Mouse (Mus musculus): Measurements from ENCODE around the gene Taf11. TPM values are rescaled to one million over a fixed set of nuclear protein-coding genes. Genes with fewer than 3 reads are reported as not detected.

Taf11 gene
- polyA plus RNA-seq, 1 experiment from 2014 or later = 20.6 TPM

GRCm38 (mm10) chr17:27941698-27942097, 32.1 kb upstream of the Taf11 start:
- no peak overlapping the region for H3K27ac ChIP-seq (ENCODE audit: low read length)
- whole genome bisulfite sequencing (ENCODE audit: insufficient replicate concordance) = 69% methylated on average over 2 of the region's 2 CpGs

DNA sequence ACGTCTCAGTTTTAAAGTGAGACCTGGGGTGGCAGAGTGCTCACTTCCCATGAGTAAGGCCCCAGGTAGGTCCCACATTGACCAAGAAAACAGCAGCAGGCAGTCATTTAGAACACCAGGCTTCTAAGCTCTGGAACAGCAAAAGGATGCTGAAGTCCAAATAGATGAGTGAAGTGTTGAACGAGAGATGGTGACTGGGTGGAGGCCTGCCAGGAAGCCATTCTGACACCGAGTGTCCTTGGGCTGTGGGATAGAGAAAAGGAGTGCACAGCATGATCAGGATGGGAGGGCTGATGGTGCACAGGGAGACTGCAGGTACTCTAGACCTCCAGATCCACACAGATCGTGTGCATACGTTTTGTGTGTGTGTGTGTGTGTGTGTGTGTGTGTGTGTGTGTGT, 31.5 kb upstream of the Taf11 start:
- no peak overlapping the region for H3K4me2 ChIP-seq (ENCODE audit: low read depth, low read length)
- H3K9ac ChIP-seq (ENCODE audit: low read depth, low read length) = no peak overlapping the region
- no peak for ATAC-seq (ENCODE audit: low read depth)
- H3K9me3 ChIP-seq (replicated peaks; ENCODE audit: control insufficient read depth, low read length) = no peaks in the 10 kb centered on the region
- H3K4me1 ChIP-seq (ENCODE audit: control insufficient read depth, low read depth, low read length) = peaks cover 8% of the 10 kb centered on the region
- WGBS (ENCODE audit: insufficient replicate concordance) = 60% methylated on average over 5 of the region's 5 CpGs
- no peak overlapping the region for H3K4me3 ChIP-seq (ENCODE audit: low read depth, low read length)
- no peak overlapping the region for H3K27ac ChIP-seq (ENCODE audit: low read length)
- no peaks in the 10 kb centered on the region for H3K36me3 ChIP-seq (ENCODE audit: control insufficient read depth, insufficient read depth)
- H3K27me3 ChIP-seq (ENCODE audit: control insufficient read depth, insufficient read depth, low read depth, low read length) = no peaks in the 10 kb centered on the region

More at GRCm38 (mm10) chr17:27941698-27942097, 32.1 kb upstream of the Taf11 start:
- ATAC-seq (ENCODE audit: low read depth) = no peak
- H3K27me3 ChIP-seq (ENCODE audit: control insufficient read depth, insufficient read depth, low read depth, low read length) = no peaks in the 10 kb centered on the region
- H3K4me2 ChIP-seq (ENCODE audit: low read depth, low read length) = no peak overlapping the region
- no peak overlapping the region for H3K4me3 ChIP-seq (ENCODE audit: low read depth, low read length)
- no peaks in the 10 kb centered on the region for H3K9me3 ChIP-seq (replicated peaks; ENCODE audit: control insufficient read depth, low read length)
- no peak overlapping the region for H3K9ac ChIP-seq (ENCODE audit: low read depth, low read length)
- H3K4me1 ChIP-seq (ENCODE audit: control insufficient read depth, low read depth, low read length) = peaks cover 8% of the 10 kb centered on the region
- H3K36me3 ChIP-seq (ENCODE audit: control insufficient read depth, insufficient read depth) = no peaks in the 10 kb centered on the region

DNA sequence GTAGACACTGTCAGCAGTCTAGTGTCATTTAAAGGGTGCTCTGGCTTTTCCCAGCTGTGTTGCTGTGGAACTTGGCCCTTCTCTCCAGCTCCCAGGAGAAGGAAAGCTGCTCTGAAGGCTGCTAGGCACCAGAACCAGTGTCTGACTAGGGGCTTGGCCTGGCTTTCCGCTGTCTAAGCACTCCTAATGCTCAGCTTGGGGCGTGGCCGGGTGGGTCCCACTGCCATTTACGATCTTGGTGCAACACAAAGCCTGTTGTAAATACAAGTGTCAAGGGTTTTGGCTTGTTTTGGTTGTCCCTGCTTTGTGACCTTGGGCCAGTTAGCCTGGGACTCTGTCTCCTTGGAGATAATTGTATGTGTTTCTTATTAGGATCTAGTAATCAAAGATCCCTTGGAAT, 30.7 kb upstream of the Taf11 start:
- peaks cover 3% of the 10 kb centered on the region for H3K4me1 ChIP-seq (ENCODE audit: control insufficient read depth, low read depth, low read length)
- no peak overlapping the region for H3K27ac ChIP-seq (ENCODE audit: low read length)
- H3K4me3 ChIP-seq (ENCODE audit: low read depth, low read length) = no peak overlapping the region
- H3K27me3 ChIP-seq (ENCODE audit: control insufficient read depth, insufficient read depth, low read depth, low read length) = no peaks in the 10 kb centered on the region
- 45% methylated on average over 4 of the region's 4 CpGs for WGBS (ENCODE audit: insufficient replicate concordance)
- no peak overlapping the region for H3K4me2 ChIP-seq (ENCODE audit: low read depth, low read length)
- no peaks in the 10 kb centered on the region for H3K9me3 ChIP-seq (replicated peaks; ENCODE audit: control insufficient read depth, low read length)
- H3K9ac ChIP-seq (ENCODE audit: low read depth, low read length) = no peak overlapping the region
- H3K36me3 ChIP-seq (ENCODE audit: control insufficient read depth, insufficient read depth) = no peaks in the 10 kb centered on the region
- ATAC-seq (ENCODE audit: low read depth) = no peak

DNA sequence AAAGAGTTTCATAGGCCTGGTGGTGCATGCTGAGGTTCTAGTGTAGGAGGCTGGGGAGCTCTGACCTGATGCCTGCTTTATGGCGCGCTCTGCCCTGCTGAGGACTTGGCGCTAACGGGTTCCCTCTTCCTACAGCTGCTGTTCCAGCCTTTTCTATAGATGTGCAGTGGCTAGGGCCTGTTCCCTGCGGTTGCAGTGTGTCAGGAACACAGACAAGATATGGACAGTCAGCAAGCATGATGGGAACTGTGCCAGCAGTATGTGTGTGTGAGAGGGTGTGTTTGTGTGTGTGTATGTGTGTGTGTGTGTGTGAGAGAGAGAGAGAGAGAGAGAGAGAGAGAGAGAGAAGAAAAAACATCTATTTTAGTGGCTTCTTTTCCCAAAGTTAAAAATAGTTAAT, 29.4 kb upstream of the Taf11 start:
- H3K4me1 ChIP-seq (ENCODE audit: control insufficient read depth, low read depth, low read length) = peaks cover 3% of the 10 kb centered on the region
- H3K4me2 ChIP-seq (ENCODE audit: low read depth, low read length) = no peak overlapping the region
- no peaks in the 10 kb centered on the region for H3K9me3 ChIP-seq (replicated peaks; ENCODE audit: control insufficient read depth, low read length)
- no peak overlapping the region for H3K9ac ChIP-seq (ENCODE audit: low read depth, low read length)
- ATAC-seq (ENCODE audit: low read depth) = no peak
- no peaks in the 10 kb centered on the region for H3K27me3 ChIP-seq (ENCODE audit: control insufficient read depth, insufficient read depth, low read depth, low read length)
- no peak overlapping the region for H3K27ac ChIP-seq (ENCODE audit: low read length)
- H3K4me3 ChIP-seq (ENCODE audit: low read depth, low read length) = no peak overlapping the region
- WGBS (ENCODE audit: insufficient replicate concordance) = 71% methylated on average over 5 of the region's 5 CpGs
- H3K36me3 ChIP-seq (ENCODE audit: control insufficient read depth, insufficient read depth) = no peaks in the 10 kb centered on the region

- 0 out of 2 replicates have a peak overlapping the region, but pooled peaks have one; percentile 30 for H3K27ac ChIP-seq (ENCODE audit: low read length)
- H3K9me3 ChIP-seq (replicated peaks; ENCODE audit: control insufficient read depth, low read length) = no peaks in the 10 kb centered on the region
- H3K4me1 ChIP-seq (ENCODE audit: control insufficient read depth, low read depth, low read length) = peaks cover 3% of the 10 kb centered on the region
- WGBS (ENCODE audit: insufficient replicate concordance) = 49% methylated on average over 12 of the region's 12 CpGs
- no peaks in the 10 kb centered on the region for H3K27me3 ChIP-seq (ENCODE audit: control insufficient read depth, insufficient read depth, low read depth, low read length)
- no peak overlapping the region for H3K4me2 ChIP-seq (ENCODE audit: low read depth, low read length)
- no peak for ATAC-seq (ENCODE audit: low read depth)
- no peak overlapping the region for H3K9ac ChIP-seq (ENCODE audit: low read depth, low read length)
- H3K4me3 ChIP-seq (ENCODE audit: low read depth, low read length) = no peak overlapping the region
- H3K36me3 ChIP-seq (ENCODE audit: control insufficient read depth, insufficient read depth) = no peaks in the 10 kb centered on the region
These were observed 28.6 kb upstream of the Taf11 start for GRCm38 (mm10) chr17:27938121-27938754.

GRCm38 (mm10) chr17:27937054-27937615, 27.5 kb upstream of the Taf11 start:
- H3K4me2 ChIP-seq (ENCODE audit: low read depth, low read length) = no peak overlapping the region
- H3K27me3 ChIP-seq (ENCODE audit: control insufficient read depth, insufficient read depth, low read depth, low read length) = no peaks in the 10 kb centered on the region
- no peak overlapping the region for H3K4me3 ChIP-seq (ENCODE audit: low read depth, low read length)
- no peak for ATAC-seq (ENCODE audit: low read depth)
- no peak overlapping the region for H3K27ac ChIP-seq (ENCODE audit: low read length)
- no peak overlapping the region for H3K9ac ChIP-seq (ENCODE audit: low read depth, low read length)
- H3K9me3 ChIP-seq (replicated peaks; ENCODE audit: control insufficient read depth, low read length) = no peaks in the 10 kb centered on the region
- peaks cover 3% of the 10 kb centered on the region for H3K4me1 ChIP-seq (ENCODE audit: control insufficient read depth, low read depth, low read length)
- H3K36me3 ChIP-seq (ENCODE audit: control insufficient read depth, insufficient read depth) = no peaks in the 10 kb centered on the region
- WGBS (ENCODE audit: insufficient replicate concordance) = 75% methylated on average over 4 of the region's 4 CpGs

DNA sequence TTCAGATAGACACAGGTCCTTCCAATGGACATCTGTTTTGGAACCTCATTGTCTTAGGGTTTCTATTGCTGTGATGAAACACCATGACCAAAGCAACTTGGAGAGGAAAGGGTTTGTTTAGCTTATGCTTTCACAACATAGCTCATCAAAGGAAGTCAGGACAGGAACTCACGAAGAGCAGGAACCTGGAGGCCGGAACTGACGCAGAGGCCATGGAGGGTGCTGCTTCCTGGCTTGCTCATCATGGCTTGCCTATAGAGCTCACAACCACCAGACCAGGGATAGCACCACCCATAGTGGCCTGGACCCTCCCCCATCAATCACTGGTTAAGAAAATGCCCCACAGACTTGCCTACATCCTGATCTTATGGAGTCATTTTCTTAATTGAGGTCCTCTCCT, 25.4 kb upstream of the Taf11 start:
- peaks cover 3% of the 10 kb centered on the region for H3K4me1 ChIP-seq (ENCODE audit: control insufficient read depth, low read depth, low read length)
- H3K9ac ChIP-seq (ENCODE audit: low read depth, low read length) = no peak overlapping the region
- ATAC-seq (ENCODE audit: low read depth) = no peak
- H3K36me3 ChIP-seq (ENCODE audit: control insufficient read depth, insufficient read depth) = no peaks in the 10 kb centered on the region
- H3K9me3 ChIP-seq (replicated peaks; ENCODE audit: control insufficient read depth, low read length) = no peaks in the 10 kb centered on the region
- WGBS (ENCODE audit: insufficient replicate concordance) = 52% methylated on average over 3 of the region's 3 CpGs
- no peak overlapping the region for H3K27ac ChIP-seq (ENCODE audit: low read length)
- no peaks in the 10 kb centered on the region for H3K27me3 ChIP-seq (ENCODE audit: control insufficient read depth, insufficient read depth, low read depth, low read length)
- no peak overlapping the region for H3K4me3 ChIP-seq (ENCODE audit: low read depth, low read length)
- H3K4me2 ChIP-seq (ENCODE audit: low read depth, low read length) = no peak overlapping the region

GRCm38 (mm10) chr17:27934136-27934910, 24.7 kb upstream of the Taf11 start:
- H3K4me3 ChIP-seq (ENCODE audit: low read depth, low read length) = no peak overlapping the region
- no peak overlapping the region for H3K27ac ChIP-seq (ENCODE audit: low read length)
- WGBS (ENCODE audit: insufficient replicate concordance) = 80% methylated on average over 10 of the region's 10 CpGs
- no peak overlapping the region for H3K9ac ChIP-seq (ENCODE audit: low read depth, low read length)
- H3K27me3 ChIP-seq (ENCODE audit: control insufficient read depth, insufficient read depth, low read depth, low read length) = no peaks in the 10 kb centered on the region
- no peaks in the 10 kb centered on the region for H3K9me3 ChIP-seq (replicated peaks; ENCODE audit: control insufficient read depth, low read length)
- peaks cover 3% of the 10 kb centered on the region for H3K4me1 ChIP-seq (ENCODE audit: control insufficient read depth, low read depth, low read length)
- ATAC-seq (ENCODE audit: low read depth) = no peak
- no peaks in the 10 kb centered on the region for H3K36me3 ChIP-seq (ENCODE audit: control insufficient read depth, insufficient read depth)
- H3K4me2 ChIP-seq (ENCODE audit: low read depth, low read length) = no peak overlapping the region

GRCm38 (mm10) chr17:27931826-27932225, 22.2 kb upstream of the Taf11 start:
- Histone ChIP-seq H3K27ac (ENCODE audit: low read length) (no peak overlapping the region), H3K9ac (ENCODE audit: low read depth, low read length) (no peak overlapping the region), H3K4me2 (ENCODE audit: low read depth, low read length) (no peak overlapping the region), H3K4me3 (ENCODE audit: low read depth, low read length) (no peak overlapping the region), H3K27me3 (ENCODE audit: control insufficient read depth, insufficient read depth, low read depth, low read length) (no peaks in the 10 kb centered on the region), H3K9me3 (replicated peaks; ENCODE audit: control insufficient read depth, low read length) (no peaks in the 10 kb centered on the region), H3K36me3 (ENCODE audit: control insufficient read depth, insufficient read depth) (no peaks in the 10 kb centered on the region), H3K4me1 (ENCODE audit: control insufficient read depth, low read depth, low read length) (no peaks in the 10 kb centered on the region)
- no peak for ATAC-seq (ENCODE audit: low read depth)
- 67% methylated on average over 4 of the region's 4 CpGs for WGBS (ENCODE audit: insufficient replicate concordance)

Measured in liver, embryonic 16.5 days (tissue).